In genomic region chr14:72982981-72983436, GRCm38 (mm10) we compare ENCODE assay signal across 8 mouse cellular contexts.
A peak's percentile ranks its signal among the peaks of the same experiment; 100 is the strongest.
DNase-seq lines count a peak whose midpoint lies in the region; ATAC-seq and TF ChIP-seq lines count a peak whose summit lies in the region.

No protein-coding gene starts in this region.

- H3K36me3 ChIP-seq in lung, embryonic 14.5 days (ENCODE audit: insufficient read depth): no peaks in the 10 kb centered on the region
- no peaks in the 10 kb centered on the region for H3K36me3 ChIP-seq in heart, embryonic 12.5 days
- H3K36me3 ChIP-seq in lung, postnatal 0 days (ENCODE audit: insufficient read depth, low read length): no peaks in the 10 kb centered on the region

- ATAC-seq in lung, embryonic 14.5 days (ENCODE audit: insufficient read depth): peak; percentile 41; the same call in 1 of the 2 replicates
- no peak for ATAC-seq in heart, embryonic 12.5 days (ENCODE audit: insufficient number of reproducible peaks, low FRiP score)
- no peak for ATAC-seq in lung, postnatal 0 days

- no peak for TF ChIP-seq CTCF in lung, embryonic 14.5 days (IDR thresholded peaks at IDR 0.05; ENCODE audit: low read depth)
- no peak for TF ChIP-seq CTCF in lung, postnatal 0 days (IDR thresholded peaks at IDR 0.05)

- DNase-seq in adrenal gland, adult (ENCODE audit: inconsistent age in 2 of 2, low spot score in 1 of 2): peak; percentile 69 to 87
- DNase-seq in adrenal gland, postnatal 4 days (ENCODE audit: low spot score in 2 of 2): no peak
- no peak for DNase-seq in lung, embryonic 14.5 days
- no peak for DNase-seq in lung, postnatal 4 days
- DNase-seq in lung, postnatal 0 days (ENCODE audit: low spot score): no peak
- DNase-seq in thymus, adult 18-20 months: no peak
- no peak for DNase-seq in kidney, postnatal 36 days

- 40% methylated on average over 12 of the region's 12 CpGs for WGBS in lung, embryonic 14.5 days
- WGBS in heart, embryonic 12.5 days: 63% methylated on average over 12 of the region's 12 CpGs
- WGBS in lung, postnatal 0 days: 46% methylated on average over 12 of the region's 12 CpGs

- no peaks in the 10 kb centered on the region; the same call in 1 of the 2 replicates for H3K4me1 ChIP-seq in lung, embryonic 14.5 days (ENCODE audit: insufficient read depth)
- H3K4me1 ChIP-seq in heart, embryonic 12.5 days (replicated peaks): 0 out of 2 replicates have a peak, but pooled peaks cover 5% of the 10 kb centered on the region
- H3K4me1 ChIP-seq in lung, postnatal 0 days (ENCODE audit: insufficient read depth, low read depth, low read length): no peaks in the 10 kb centered on the region; the same call in 1 of the 2 replicates

- peak overlapping the region; percentile 54 for H3K4me2 ChIP-seq in lung, embryonic 14.5 days
- peak overlapping the region; percentile 57 for H3K4me2 ChIP-seq in heart, embryonic 12.5 days
- peak overlapping the region; percentile 18 for H3K4me2 ChIP-seq in lung, postnatal 0 days (replicated peaks; ENCODE audit: low read depth, low read length)

- TF ChIP-seq EP300 in lung, postnatal 0 days (IDR thresholded peaks at IDR 0.05): no peak

- no peaks in the 10 kb centered on the region for H3K27me3 ChIP-seq in lung, embryonic 14.5 days (ENCODE audit: insufficient read depth, low read length)
- no peaks in the 10 kb centered on the region for H3K27me3 ChIP-seq in heart, embryonic 12.5 days (replicated peaks)
- H3K27me3 ChIP-seq in lung, postnatal 0 days (replicated peaks; ENCODE audit: insufficient read depth, low read length): no peaks in the 10 kb centered on the region

- H3K4me3 ChIP-seq in lung, embryonic 14.5 days (ENCODE audit: low read depth, low read length): peak overlapping the region; percentile 2; the same call in 1 of the 2 replicates
- H3K4me3 ChIP-seq in heart, embryonic 12.5 days: peak overlapping the region; percentile 14; the same call in 1 of the 2 replicates
- no peak overlapping the region for H3K4me3 ChIP-seq in lung, postnatal 0 days (ENCODE audit: low read depth, low read length)

- H3K27ac ChIP-seq in lung, embryonic 14.5 days (ENCODE audit: low read depth): no peak overlapping the region
- H3K27ac ChIP-seq in heart, embryonic 12.5 days (ENCODE audit: poor library complexity, severe bottlenecking): no peak overlapping the region
- H3K27ac ChIP-seq in lung, postnatal 0 days (ENCODE audit: low read length): no peak overlapping the region

- H3K9me3 ChIP-seq in lung, embryonic 14.5 days (ENCODE audit: low read depth, low read length): no peaks in the 10 kb centered on the region
- no peaks in the 10 kb centered on the region for H3K9me3 ChIP-seq in heart, embryonic 12.5 days (replicated peaks)
- H3K9me3 ChIP-seq in lung, postnatal 0 days (ENCODE audit: low read length): no peaks in the 10 kb centered on the region

- no peak overlapping the region for H3K9ac ChIP-seq in lung, embryonic 14.5 days
- no peak overlapping the region for H3K9ac ChIP-seq in heart, embryonic 12.5 days
- no peak overlapping the region for H3K9ac ChIP-seq in lung, postnatal 0 days (replicated peaks; ENCODE audit: low read depth)

Comparison
In these comparisons a context has a peak if more than half of its experiments do, and no peak if none do; other contexts are left out.
1. DNase-seq: peak in adrenal gland, adult (2 of 2); none in adrenal gland, postnatal 4 days (0 of 2), lung, embryonic 14.5 days (single experiment), lung, postnatal 4 days (0 of 2), lung, postnatal 0 days (single experiment), thymus, adult 18-20 months (0 of 2) and kidney, postnatal 36 days (0 of 2).
2. Peak in every context shown above with its lines, with median percentiles within 50 percentile points of each other: H3K4me2 ChIP-seq.